Mouse (Mus musculus): Measurements from ENCODE around the gene Snx4. TPM values are rescaled to one million over a fixed set of nuclear protein-coding genes. Genes with fewer than 3 reads are reported as not detected.
A peak's percentile ranks its signal among the peaks of the same experiment; 100 is the strongest.

Gene Snx4
- total and polyA plus RNA-seq, 3 experiments, result 6.9 to 47.4 (median 45.5) TPM

- no peak for DNase-seq
Measured at GRCm38 (mm10) chr16:33343106-33343505, 91.9 kb downstream of the Snx4 start.

GRCm38 (mm10) chr16:33343601-33344000 lies 92.4 kb downstream of the Snx4 start:
- DNase-seq, result no peak

GRCm38 (mm10) chr16:33344379-33344778 lies 93.1 kb downstream of the Snx4 start:
- DNase-seq, result peak; percentile 26

- peak; percentile 61 for DNase-seq
Measured at GRCm38 (mm10) chr16:33344875-33345274, 93.6 kb downstream of the Snx4 start.

- DNase-seq, result no peak
Measured at GRCm38 (mm10) chr16:33346376-33346775, 95.1 kb downstream of the Snx4 start.

- no peak for DNase-seq
Measured at GRCm38 (mm10) chr16:33347134-33347533, 95.9 kb downstream of the Snx4 start.

Other genes with a start within 250 kb of the Snx4 start
- gene Iqcg, start 195.2 kb upstream of the Snx4 start, total RNA-seq (2021), result 1 to 10 TPM; 1.8 to 2.0 TPM
- gene Iqcg, start 195.2 kb upstream of the Snx4 start, polyA plus RNA-seq (2012; rRNA removed), result 0.01 and 0.06 TPM in 2 replicates
- gene Rpl35a, start 195.0 kb upstream of the Snx4 start, total RNA-seq (2021), result 100 to 1,000 TPM; 378 to 722 TPM
- 23.8 and 26.0 TPM in 2 replicates for gene Rpl35a, start 195.0 kb upstream of the Snx4 start, polyA plus RNA-seq (2012; rRNA removed)
- 10 to 100 TPM; 16.5 to 17.2 TPM for gene Lmln, start 188.9 kb upstream of the Snx4 start, total RNA-seq (2021)
- gene Lmln, start 188.9 kb upstream of the Snx4 start, polyA plus RNA-seq (2012; rRNA removed), result 5.5 and 9.6 TPM in 2 replicates
- gene Osbpl11, start 66.4 kb upstream of the Snx4 start, total RNA-seq (2021), result 10 to 100 TPM; 37.9 to 43.7 TPM
- 14.0 and 16.4 TPM in 2 replicates for gene Osbpl11, start 66.4 kb upstream of the Snx4 start, polyA plus RNA-seq (2012; rRNA removed)
- 10 to 100 TPM; 65.2 to 67.8 TPM for gene Zfp148, start 129.4 kb downstream of the Snx4 start, total RNA-seq (2021)
- gene Zfp148, start 129.4 kb downstream of the Snx4 start, polyA plus RNA-seq (2012; rRNA removed), result 2.4 and 2.8 TPM in 2 replicates